Mouse (Mus musculus) brown adipose tissue, adult 24 weeks (tissue): ENCODE results near the gene Kbtbd12. TPM values are rescaled to one million over a fixed set of nuclear protein-coding genes. Genes with fewer than 3 reads are reported as not detected.

Experiments
- H3K27ac ChIP-seq: fragments of 200-500 bp; replicated peaks from 2 replicates; pipeline ENCODE4 v1.5.1; 2012; ENCODE audit warnings: low read depth, mild to moderate bottlenecking, low read length
- H3K4me1 ChIP-seq: fragments of 200-500 bp; 2 replicates; pipeline ENCODE4 v1.6.1; 2012; ENCODE audit warnings: low read length, mixed read lengths; ENCODE audit not compliant: control insufficient read depth, insufficient read depth, insufficient read length
- H3K4me3 ChIP-seq: fragments of 200-500 bp; 2 replicates; pipeline ENCODE4 v1.5.1; 2012; ENCODE audit warnings: low read depth, mild to moderate bottlenecking, low read length, moderate library complexity; ENCODE audit not compliant: insufficient read depth
- polyA plus RNA-seq: library from polyadenylated mRNA; stranded (reverse); fragments of >200 nt; gene quantifications from 2 replicates; pipeline ENCODE4 v1.2.4, GENCODE M21; 2012; ENCODE audit not compliant: missing spikeins, insufficient read depth, insufficient read length

Gene Kbtbd12
- polyA plus RNA-seq, 1 experiment, result 3.9 TPM

- Histone ChIP-seq H3K27ac (peak overlapping the region; percentile 31; the same call in 1 of the 2 replicates), H3K4me3 (no peak overlapping the region), H3K4me1 (peaks cover 13% of the 10 kb centered on the region; the same call in 1 of the 2 replicates)
Observed at GRCm38 (mm10) chr6:88638917-88639316, 1.2 kb upstream of the Kbtbd12 start.

DNA sequence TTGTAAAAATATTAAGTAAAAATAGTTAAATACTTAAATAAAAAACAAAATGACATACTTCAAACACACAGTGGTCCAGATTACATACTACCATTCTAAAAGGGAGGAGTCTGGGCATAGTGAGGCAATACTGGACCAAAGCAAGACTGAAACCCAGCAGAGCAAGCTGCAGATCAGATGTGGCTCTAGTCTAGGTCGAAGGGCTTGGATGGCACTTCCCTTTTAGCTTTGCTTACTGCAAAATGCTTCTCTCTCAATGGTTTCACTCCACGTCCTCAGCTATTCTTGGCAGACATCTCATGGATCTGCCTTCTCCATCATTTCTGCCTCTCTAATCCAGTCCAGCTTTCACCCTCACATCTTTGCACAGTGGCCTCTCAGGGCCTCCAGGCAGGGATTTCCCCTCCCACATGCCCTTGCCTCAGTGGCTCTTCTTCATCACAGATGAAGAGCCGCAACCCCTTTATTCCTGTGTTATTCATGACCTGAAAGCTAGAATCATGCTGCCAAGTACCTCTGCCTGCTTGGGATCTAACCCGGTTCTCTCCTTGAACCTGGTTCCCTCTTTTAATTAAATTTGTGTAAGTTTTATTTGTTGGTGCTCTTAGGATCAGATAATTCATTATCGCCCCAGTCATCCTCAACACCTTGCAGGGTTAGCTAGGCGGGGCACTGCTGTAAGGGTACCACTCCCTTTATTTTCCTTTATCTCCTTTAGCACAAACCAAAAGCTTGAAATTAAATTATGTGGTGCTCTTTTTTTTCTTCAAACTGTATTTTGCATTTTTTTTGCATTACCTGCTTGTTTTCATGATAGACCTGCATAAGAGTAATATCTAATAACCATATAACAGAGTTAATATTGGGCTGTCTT, 1.6 kb downstream of the Kbtbd12 start:
- Histone ChIP-seq H3K4me1 (peaks cover 13% of the 10 kb centered on the region; the same call in 1 of the 2 replicates), H3K27ac (no peak overlapping the region), H3K4me3 (no peak overlapping the region)

DNA sequence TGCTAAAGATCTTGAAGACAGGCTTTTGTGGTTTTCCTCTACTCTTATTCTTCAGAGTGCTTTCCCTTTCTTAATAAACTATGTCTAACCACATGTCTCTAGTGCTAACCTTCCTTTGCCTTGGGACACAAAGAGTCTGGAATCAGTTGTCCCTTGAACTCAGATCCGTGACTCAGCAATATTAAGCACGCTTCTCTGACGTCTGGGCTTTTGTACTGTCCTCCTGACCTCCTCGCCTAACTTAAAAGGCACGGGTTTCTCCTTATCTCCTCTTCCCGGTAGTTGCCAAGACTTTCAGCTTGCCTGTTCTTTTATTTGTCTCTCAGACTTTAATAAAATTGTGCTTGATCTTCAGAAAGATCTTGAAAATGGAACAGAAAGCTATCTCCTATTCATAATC, 6.5 kb downstream of the Kbtbd12 start:
- Histone ChIP-seq H3K4me1 (peaks cover 14% of the 10 kb centered on the region), H3K27ac (peak overlapping the region; percentile 50; the same call in 1 of the 2 replicates), H3K4me3 (no peak overlapping the region)

DNA sequence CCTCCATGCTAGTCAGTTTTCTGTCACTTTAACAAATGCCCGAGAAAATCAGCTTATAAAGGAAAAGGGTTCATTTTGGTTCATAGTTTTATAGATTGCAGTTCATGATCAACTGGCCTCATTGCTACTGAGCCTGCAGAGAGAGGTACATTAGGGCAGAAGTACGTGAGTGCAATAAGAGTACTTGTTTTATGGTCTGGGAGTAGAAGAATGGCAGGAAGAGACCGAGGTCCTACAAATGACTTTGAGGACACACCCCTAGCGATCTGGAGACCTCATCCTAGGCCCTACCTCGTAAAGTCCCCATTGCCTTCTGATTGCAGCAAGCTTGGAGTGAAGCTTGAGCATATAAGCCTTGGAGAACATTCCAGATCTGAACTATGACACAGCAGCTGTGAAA, 7.2 kb downstream of the Kbtbd12 start:
- Histone ChIP-seq H3K4me1 (peaks cover 14% of the 10 kb centered on the region), H3K27ac (peak overlapping the region; percentile 50), H3K4me3 (no peak overlapping the region)

DNA sequence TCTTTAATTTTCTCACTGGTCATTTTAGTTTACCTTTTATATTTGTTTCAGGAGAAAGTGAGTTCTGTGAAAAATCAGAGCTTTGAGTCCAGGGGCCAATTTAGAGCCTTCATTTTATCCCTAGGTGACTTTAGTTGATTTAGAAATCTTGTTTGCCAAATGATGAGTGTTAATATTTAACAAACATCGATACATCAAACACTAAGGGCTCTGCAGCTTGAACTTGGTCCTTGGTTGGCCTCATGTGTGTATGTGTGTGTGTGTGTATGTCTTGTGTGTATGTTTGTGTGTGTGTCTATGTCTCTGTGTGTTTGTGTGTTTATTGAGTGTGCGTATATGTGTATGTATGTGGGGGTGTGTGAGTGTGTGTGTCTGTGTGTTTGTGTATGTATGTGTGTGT, 7.9 kb downstream of the Kbtbd12 start:
- peaks cover 14% of the 10 kb centered on the region for H3K4me1 ChIP-seq
- H3K4me3 ChIP-seq, result no peak overlapping the region
- H3K27ac ChIP-seq, result peak overlapping the region; percentile 50

- H3K4me3 ChIP-seq, result peak overlapping the region; percentile 79
- H3K4me1 ChIP-seq, result peaks cover 11% of the 10 kb centered on the region
- peak overlapping the region; percentile 63 for H3K27ac ChIP-seq
Observed at GRCm38 (mm10) chr6:88627317-88627811, 10.4 kb downstream of the Kbtbd12 start.

- peak overlapping the region; percentile 63 for H3K27ac ChIP-seq
- H3K4me1 ChIP-seq, result peaks cover 11% of the 10 kb centered on the region
- H3K4me3 ChIP-seq, result peak overlapping the region; percentile 79
Observed at GRCm38 (mm10) chr6:88626912-88627311, 10.8 kb downstream of the Kbtbd12 start.

GRCm38 (mm10) chr6:88626462-88626861, 11.3 kb downstream of the Kbtbd12 start:
- Histone ChIP-seq H3K4me1 (peaks cover 11% of the 10 kb centered on the region), H3K4me3 (no peak overlapping the region), H3K27ac (no peak overlapping the region)

DNA sequence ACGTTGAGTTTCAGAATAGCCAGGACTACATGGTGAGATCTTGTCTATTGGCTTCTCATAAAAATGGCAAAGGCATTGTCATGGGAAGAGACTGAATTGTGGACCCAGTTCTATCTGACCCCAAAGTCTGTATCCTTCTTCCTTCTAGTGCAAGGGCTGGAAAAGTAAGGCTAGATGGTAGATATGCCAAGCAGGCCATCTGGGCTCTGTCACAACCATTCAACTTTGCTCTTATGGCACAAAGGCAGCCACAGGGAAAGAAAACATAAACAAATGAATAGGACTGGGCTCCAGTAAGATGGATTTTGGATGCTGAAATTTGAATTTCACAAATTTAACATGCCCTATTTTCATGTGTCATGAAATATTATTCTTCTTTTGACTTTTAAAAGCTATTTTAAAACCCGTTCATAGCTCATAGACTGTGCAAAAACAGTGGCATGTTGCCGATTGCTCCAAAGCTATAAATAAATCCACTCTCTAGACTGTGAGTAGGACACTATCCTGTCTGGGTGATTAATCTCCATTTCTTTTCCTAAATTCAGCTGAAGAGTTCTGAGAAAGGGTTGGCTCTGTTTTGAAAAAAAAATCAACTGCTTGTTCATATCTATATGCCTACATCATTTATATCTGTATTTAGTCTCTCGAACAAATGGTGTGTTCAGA, 15.8 kb downstream of the Kbtbd12 start:
- H3K4me3 ChIP-seq, result no peak overlapping the region
- no peak overlapping the region for H3K27ac ChIP-seq
- no peaks in the 10 kb centered on the region for H3K4me1 ChIP-seq

DNA sequence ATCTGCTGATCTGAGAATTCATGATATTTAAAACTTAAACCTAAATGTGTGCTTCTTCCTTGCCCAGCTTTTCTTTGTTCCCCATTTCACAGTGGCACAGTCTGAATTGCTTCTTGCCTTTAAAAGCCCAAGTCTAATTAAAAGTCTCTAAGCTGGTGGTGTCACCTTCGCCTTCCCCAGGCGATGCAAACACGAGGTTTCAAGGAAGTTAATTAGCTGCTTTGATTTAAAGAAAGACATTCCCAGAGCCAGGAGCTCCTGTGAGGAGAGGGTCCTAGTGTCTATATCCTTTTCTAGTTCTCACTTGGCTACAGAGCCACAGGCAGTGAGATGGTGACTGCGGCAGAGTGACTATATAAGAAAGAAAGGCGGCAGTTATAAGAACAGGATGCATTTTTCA, 18.2 kb downstream of the Kbtbd12 start:
- H3K4me1 ChIP-seq, result no peaks in the 10 kb centered on the region
- no peak overlapping the region for H3K4me3 ChIP-seq
- no peak overlapping the region for H3K27ac ChIP-seq

GRCm38 (mm10) chr6:88615352-88615751, 22.4 kb downstream of the Kbtbd12 start:
- Histone ChIP-seq H3K27ac (no peak overlapping the region), H3K4me1 (no peaks in the 10 kb centered on the region), H3K4me3 (no peak overlapping the region)

- H3K27ac ChIP-seq, result no peak overlapping the region
- H3K4me3 ChIP-seq, result no peak overlapping the region
- H3K4me1 ChIP-seq, result no peaks in the 10 kb centered on the region
Observed at GRCm38 (mm10) chr6:88606417-88606816, 31.3 kb downstream of the Kbtbd12 start.

- Histone ChIP-seq H3K4me1 (no peaks in the 10 kb centered on the region), H3K4me3 (no peak overlapping the region), H3K27ac (no peak overlapping the region)
Observed at GRCm38 (mm10) chr6:88605715-88606114, 32.0 kb downstream of the Kbtbd12 start.

DNA sequence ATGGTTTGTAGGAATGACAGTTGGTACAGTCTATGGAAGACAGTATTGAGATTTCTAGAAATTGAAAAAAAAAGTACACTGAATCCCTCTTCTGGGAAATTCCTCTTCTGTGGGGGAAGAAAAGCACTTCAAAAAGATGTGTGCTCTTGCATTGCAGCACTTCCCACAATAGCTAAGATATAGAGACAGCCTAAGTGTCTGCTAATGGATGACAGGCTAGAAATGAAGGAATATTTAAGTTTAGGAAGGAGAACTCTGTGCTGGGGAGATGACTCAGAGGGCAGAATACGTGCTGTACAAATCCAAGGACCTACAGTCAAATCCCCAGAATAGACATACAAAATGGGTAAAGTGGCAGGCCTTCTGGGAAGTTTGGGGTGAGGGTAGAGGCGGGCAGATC, 32.5 kb downstream of the Kbtbd12 start:
- no peaks in the 10 kb centered on the region for H3K4me1 ChIP-seq

DNA sequence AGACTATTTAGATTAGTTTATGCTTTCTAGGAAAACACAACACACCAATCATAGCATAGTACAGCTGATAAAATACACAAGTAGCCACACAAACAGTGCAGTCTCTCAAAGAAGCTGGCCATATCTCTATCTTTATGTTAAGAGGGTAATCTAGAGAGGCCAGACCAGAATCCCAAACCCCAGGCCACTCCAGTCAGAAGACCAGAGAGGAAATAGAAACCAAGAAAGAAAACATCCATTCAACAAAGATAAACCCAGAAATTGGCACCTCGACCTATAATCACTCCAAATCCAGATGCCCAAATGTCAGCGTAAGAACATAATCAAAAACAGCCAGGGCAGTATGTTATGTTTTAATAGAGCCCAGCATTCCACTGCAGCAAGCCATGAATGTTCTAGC, 41.6 kb downstream of the Kbtbd12 start:
- no peak overlapping the region for H3K27ac ChIP-seq
- no peak overlapping the region for H3K4me3 ChIP-seq
- no peaks in the 10 kb centered on the region for H3K4me1 ChIP-seq

More for the DNA sequence above, 32.5 kb downstream of the Kbtbd12 start:
- Histone ChIP-seq H3K4me3 (no peak overlapping the region), H3K27ac (no peak overlapping the region)
